Comparison of ENCODE assay signal across 8 mouse cellular contexts in the genomic region with DNA sequence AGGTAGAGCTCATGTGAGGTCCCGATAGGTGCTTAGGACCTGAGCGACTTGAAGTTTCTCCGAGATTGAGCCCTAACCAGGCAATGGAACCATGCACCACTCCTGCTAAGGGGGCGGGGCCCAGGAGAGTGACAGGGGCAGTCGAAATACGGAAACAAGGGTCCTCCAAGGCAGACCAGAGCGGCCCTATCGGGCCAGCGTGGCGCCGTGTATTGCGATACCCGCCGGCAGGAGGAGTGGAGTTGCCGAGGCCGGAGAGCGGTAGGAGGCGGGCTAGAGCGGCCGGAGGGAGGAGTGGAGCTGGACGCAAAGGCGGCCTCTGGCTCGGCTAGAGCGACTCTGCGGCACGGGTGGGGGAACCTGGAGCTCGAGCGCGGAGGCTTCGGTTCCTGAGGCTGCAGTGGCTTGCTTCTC. TPM values are rescaled to one million over a fixed set of nuclear protein-coding genes. Genes with fewer than 3 reads are reported as not detected.
A peak's percentile ranks its signal among the peaks of the same experiment; 100 is the strongest.
DNase-seq lines count a peak whose midpoint lies in the region; ATAC-seq lines count a peak whose summit lies in the region.

No protein-coding gene starts in this region.

- H3K4me1 ChIP-seq in brown adipose tissue, adult 24 weeks (ENCODE audit: control insufficient read depth, insufficient read depth, insufficient read length, low read length), result no peaks in the 10 kb centered on the region
- H3K4me1 ChIP-seq in heart, embryonic 13.5 days, result peaks cover 47% of the 10 kb centered on the region
- H3K4me1 ChIP-seq in liver, embryonic 12.5 days, result peaks cover 64% of the 10 kb centered on the region
- peaks cover 33% of the 10 kb centered on the region for H3K4me1 ChIP-seq in stomach, embryonic 15.5 days

- H3K36me3 ChIP-seq in heart, embryonic 13.5 days, result peaks cover 18% of the 10 kb centered on the region
- peaks cover 17% of the 10 kb centered on the region for H3K36me3 ChIP-seq in liver, embryonic 12.5 days
- peaks cover 11% of the 10 kb centered on the region; the same call in 1 of the 2 replicates for H3K36me3 ChIP-seq in stomach, embryonic 15.5 days

- no peaks in the 10 kb centered on the region for H3K9me3 ChIP-seq in heart, embryonic 13.5 days
- no peaks in the 10 kb centered on the region for H3K9me3 ChIP-seq in liver, embryonic 12.5 days (replicated peaks)
- no peaks in the 10 kb centered on the region for H3K9me3 ChIP-seq in stomach, embryonic 15.5 days

- peak overlapping the region; percentile 86 for H3K4me3 ChIP-seq in brown adipose tissue, adult 24 weeks (ENCODE audit: insufficient read depth, low read depth, low read length)
- H3K4me3 ChIP-seq in heart, embryonic 13.5 days, result peak overlapping the region; percentile 84
- peak overlapping the region; percentile 76 for H3K4me3 ChIP-seq in liver, embryonic 12.5 days
- peak overlapping the region; percentile 78 for H3K4me3 ChIP-seq in stomach, embryonic 15.5 days (replicated peaks)

- WGBS in heart, embryonic 13.5 days, result under 1% methylated on average over 30 of the region's 30 CpGs
- 1% methylated on average over 30 of the region's 30 CpGs for WGBS in liver, embryonic 12.5 days (ENCODE audit: insufficient replicate concordance)
- WGBS in stomach, embryonic 15.5 days, result under 1% methylated on average over 30 of the region's 30 CpGs

- DNase-seq in CD4-positive, CD25-positive, alpha-beta regulatory T cell, adult 2 months (ENCODE audit: low read depth, low spot score), result peak; percentile 97
- DNase-seq in fat pad, adult 2 months (ENCODE audit: extremely low read depth, low read depth, low spot score), result peak; percentile 73
- peak; percentile 99 for DNase-seq in kidney, postnatal 10 days
- DNase-seq in natural killer cell, adult 2 months (ENCODE audit: low spot score in 2 of 2), result peak; percentile 98

- H3K27me3 ChIP-seq in heart, embryonic 13.5 days (replicated peaks), result no peaks in the 10 kb centered on the region
- H3K27me3 ChIP-seq in liver, embryonic 12.5 days (replicated peaks), result no peaks in the 10 kb centered on the region
- H3K27me3 ChIP-seq in stomach, embryonic 15.5 days (replicated peaks), result no peaks in the 10 kb centered on the region

- peak overlapping the region; percentile 93 for H3K9ac ChIP-seq in heart, embryonic 13.5 days
- H3K9ac ChIP-seq in liver, embryonic 12.5 days, result peak overlapping the region; percentile 87
- peak overlapping the region; percentile 71 for H3K9ac ChIP-seq in stomach, embryonic 15.5 days

- H3K27ac ChIP-seq in brown adipose tissue, adult 24 weeks (replicated peaks; ENCODE audit: low read depth, low read length), result peak overlapping the region; percentile 91
- H3K27ac ChIP-seq in heart, embryonic 13.5 days (replicated peaks), result peak overlapping the region; percentile 92
- peak overlapping the region; percentile 90 for H3K27ac ChIP-seq in liver, embryonic 12.5 days
- peak overlapping the region; percentile 93 for H3K27ac ChIP-seq in stomach, embryonic 15.5 days

- ATAC-seq in heart, embryonic 13.5 days (ENCODE audit: extremely low read depth, insufficient number of reproducible peaks, low FRiP score, low TSS enrichment), result peak; percentile 96
- ATAC-seq in liver, embryonic 12.5 days, result peak; percentile 94
- ATAC-seq in stomach, embryonic 15.5 days (ENCODE audit: insufficient read depth, low FRiP score, low read depth), result peak; percentile 96

- peak overlapping the region; percentile 81 for H3K4me2 ChIP-seq in heart, embryonic 13.5 days
- H3K4me2 ChIP-seq in liver, embryonic 12.5 days, result peak overlapping the region; percentile 91
- peak overlapping the region; percentile 76 for H3K4me2 ChIP-seq in stomach, embryonic 15.5 days

RNA-seq across cellular contexts. Expression of a gene that starts 1.4 kb away (rescaled TPM):
- polyA plus RNA-seq in brown adipose tissue, adult 24 weeks (2012; ENCODE audit: insufficient read depth, insufficient read length, missing spikeins), result 26.1 and 28.4 TPM in 2 replicates
- polyA plus RNA-seq in heart, embryonic 13.5 days (2015; fragmentation: Nextera tagmentation; extraction: Ambion mirVana), result 59.0 and 64.0 TPM in 2 replicates
- polyA plus RNA-seq in liver, embryonic 12.5 days (2016; fragmentation: Nextera tagmentation; extraction: Ambion mirVana), result 71.9 and 80.4 TPM in 2 replicates
- polyA plus RNA-seq in stomach, embryonic 15.5 days (2015; fragmentation: Nextera tagmentation; extraction: Ambion mirVana), result 86.9 and 97.5 TPM in 2 replicates

RNA-seq across cellular contexts. Expression of a gene that starts 6.9 kb away (rescaled TPM):
- polyA plus RNA-seq in brown adipose tissue, adult 24 weeks (2012; ENCODE audit: insufficient read depth, insufficient read length, missing spikeins), result 0.71 and 0.96 TPM in 2 replicates
- 0.25 and 0.39 TPM in 2 replicates for polyA plus RNA-seq in heart, embryonic 13.5 days (2015; fragmentation: Nextera tagmentation; extraction: Ambion mirVana)
- 0.12 TPM in 1 of 2 replicates, not detected in the other for polyA plus RNA-seq in liver, embryonic 12.5 days (2016; fragmentation: Nextera tagmentation; extraction: Ambion mirVana)
- 1.1 and 1.5 TPM in 2 replicates for polyA plus RNA-seq in stomach, embryonic 15.5 days (2015; fragmentation: Nextera tagmentation; extraction: Ambion mirVana)

RNA-seq across cellular contexts. Expression of a gene that starts 19.9 kb away (rescaled TPM):
- polyA plus RNA-seq in brown adipose tissue, adult 24 weeks (2012; ENCODE audit: insufficient read depth, insufficient read length, missing spikeins), result 1,002 and 1,046 TPM in 2 replicates
- polyA plus RNA-seq in heart, embryonic 13.5 days (2015; fragmentation: Nextera tagmentation; extraction: Ambion mirVana), result 1,220 and 1,401 TPM in 2 replicates
- polyA plus RNA-seq in liver, embryonic 12.5 days (2016; fragmentation: Nextera tagmentation; extraction: Ambion mirVana), result 1,803 and 1,813 TPM in 2 replicates
- 2,480 and 2,486 TPM in 2 replicates for polyA plus RNA-seq in stomach, embryonic 15.5 days (2015; fragmentation: Nextera tagmentation; extraction: Ambion mirVana)

RNA-seq across cellular contexts. Expression of a gene that starts 34.2 kb away (rescaled TPM):
- not detected in 2 replicates for polyA plus RNA-seq in brown adipose tissue, adult 24 weeks (2012; ENCODE audit: insufficient read depth, insufficient read length, missing spikeins)
- 0.08 TPM in 1 of 2 replicates, not detected in the other for polyA plus RNA-seq in heart, embryonic 13.5 days (2015; fragmentation: Nextera tagmentation; extraction: Ambion mirVana)
- polyA plus RNA-seq in liver, embryonic 12.5 days (2016; fragmentation: Nextera tagmentation; extraction: Ambion mirVana), result not detected in 2 replicates
- not detected in 2 replicates for polyA plus RNA-seq in stomach, embryonic 15.5 days (2015; fragmentation: Nextera tagmentation; extraction: Ambion mirVana)

RNA-seq across cellular contexts. Expression of a gene that starts 34.3 kb away (rescaled TPM):
- polyA plus RNA-seq in brown adipose tissue, adult 24 weeks (2012; ENCODE audit: insufficient read depth, insufficient read length, missing spikeins), result not detected in 2 replicates
- not detected in 2 replicates for polyA plus RNA-seq in heart, embryonic 13.5 days (2015; fragmentation: Nextera tagmentation; extraction: Ambion mirVana)
- not detected in 2 replicates for polyA plus RNA-seq in liver, embryonic 12.5 days (2016; fragmentation: Nextera tagmentation; extraction: Ambion mirVana)
- polyA plus RNA-seq in stomach, embryonic 15.5 days (2015; fragmentation: Nextera tagmentation; extraction: Ambion mirVana), result not detected in 2 replicates

Comparison
In these comparisons a context has a peak if more than half of its experiments do, and no peak if none do; other contexts are left out.
1. Peak in every context shown above with its lines: DNase-seq, ATAC-seq, H3K4me3 ChIP-seq and H3K27ac ChIP-seq.